Mouse (Mus musculus) common myeloid progenitor, adult 5-6 weeks (primary cell): ENCODE results near the gene Gpr37. TPM values are rescaled to one million over a fixed set of nuclear protein-coding genes. Genes with fewer than 3 reads are reported as not detected.

Experiments used
- ATAC-seq: replicated peaks from 2 replicates; pipeline ENCODE4 v1.8.0; 2016; ENCODE audit warnings: low read depth, mild to moderate bottlenecking, moderate TSS enrichment, inconsistent platforms; ENCODE audit not compliant: poor library complexity, severe bottlenecking
- total RNA-seq: library from RNA; stranded (forward); fragments of 200-1000, 187-1606 nt; gene quantifications from 2 replicates; pipeline ENCODE4 v1.2.3, GENCODE M21; 2017

Gpr37 gene
- total RNA-seq: not detected in 2 replicates

DNA sequence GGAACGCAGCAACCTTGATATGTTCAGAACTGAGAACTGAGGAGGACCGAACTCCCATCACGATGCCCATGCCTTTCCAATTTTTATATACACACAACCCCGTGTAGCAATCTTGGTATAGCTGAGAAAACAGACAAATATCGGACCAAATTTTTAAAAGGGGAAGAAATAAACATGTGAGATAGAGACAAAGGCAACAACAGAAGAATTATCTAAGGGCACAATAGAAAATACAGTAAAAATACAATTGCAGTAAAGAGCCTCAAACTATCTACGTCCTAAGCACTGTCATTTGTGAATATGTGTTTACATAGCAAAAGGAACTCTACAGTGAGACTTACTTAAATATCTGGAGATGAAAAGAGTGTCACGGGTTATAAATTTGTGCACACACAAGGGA is at the start of gene Gpr37:
Gpr37 (minus strand) TSS at position 101 of the 400 bp plus-strand sequence.
- ATAC-seq: no peak

GRCm38 (mm10) chr6:25736533-25736932 is 46.0 kb upstream of the Gpr37 start:
- ATAC-seq: no peak

- ATAC-seq: no peak
Observed at GRCm38 (mm10) chr6:25726560-25726959, 36.0 kb upstream of the Gpr37 start.

- ATAC-seq: no peak
Observed at GRCm38 (mm10) chr6:25710601-25711000, 20.1 kb upstream of the Gpr37 start.

DNA sequence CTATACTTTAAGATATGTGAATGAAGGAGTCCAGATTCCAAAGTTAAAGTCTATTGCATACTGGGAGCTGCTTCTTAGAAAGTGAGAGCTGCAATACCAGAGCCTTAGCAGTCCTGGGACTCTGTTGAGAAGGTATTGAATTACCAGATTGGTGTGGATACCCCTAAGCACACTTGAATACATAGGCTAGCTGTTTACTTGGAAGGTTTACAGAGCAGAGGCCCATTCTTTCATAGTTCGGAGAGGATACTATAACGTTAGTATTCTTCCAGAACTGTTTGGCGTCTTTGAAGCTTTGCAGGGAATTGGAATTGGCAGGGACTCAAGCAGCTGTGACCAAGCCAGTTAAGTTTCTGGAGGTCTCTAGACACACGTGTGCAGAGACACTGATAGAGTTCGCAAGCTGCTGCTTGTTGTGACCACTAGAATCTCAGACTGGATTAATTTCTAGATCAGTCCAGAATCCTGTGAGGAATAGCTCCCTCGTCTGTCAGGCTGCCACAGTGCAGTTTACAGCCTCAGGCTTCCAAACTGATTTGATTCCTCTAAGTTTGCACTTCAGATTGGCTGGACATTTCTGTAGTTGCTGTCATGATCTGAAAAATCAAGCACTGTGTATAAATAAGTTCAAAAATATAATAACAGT is 18.8 kb upstream of the Gpr37 start:
- no peak for ATAC-seq

- no peak for ATAC-seq
Observed at GRCm38 (mm10) chr6:25699956-25700355, 9.4 kb upstream of the Gpr37 start.

DNA sequence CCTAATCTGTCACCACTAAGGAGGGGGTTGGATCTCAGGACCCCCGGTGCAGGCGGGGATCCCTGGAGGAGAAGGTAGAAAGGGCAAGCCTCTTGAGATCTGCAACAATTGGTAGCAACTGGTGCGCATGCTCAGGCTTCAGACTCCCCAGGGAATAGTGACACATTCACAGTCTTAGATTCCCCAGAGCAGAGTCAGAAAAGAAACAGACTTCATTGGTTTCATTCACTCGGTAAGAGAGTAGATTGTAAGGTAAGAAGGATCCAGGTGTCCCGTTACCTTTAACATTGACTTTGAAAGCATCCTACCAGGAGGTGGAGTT is 284 bp downstream of the Gpr37 start:
- ATAC-seq: no peak

DNA sequence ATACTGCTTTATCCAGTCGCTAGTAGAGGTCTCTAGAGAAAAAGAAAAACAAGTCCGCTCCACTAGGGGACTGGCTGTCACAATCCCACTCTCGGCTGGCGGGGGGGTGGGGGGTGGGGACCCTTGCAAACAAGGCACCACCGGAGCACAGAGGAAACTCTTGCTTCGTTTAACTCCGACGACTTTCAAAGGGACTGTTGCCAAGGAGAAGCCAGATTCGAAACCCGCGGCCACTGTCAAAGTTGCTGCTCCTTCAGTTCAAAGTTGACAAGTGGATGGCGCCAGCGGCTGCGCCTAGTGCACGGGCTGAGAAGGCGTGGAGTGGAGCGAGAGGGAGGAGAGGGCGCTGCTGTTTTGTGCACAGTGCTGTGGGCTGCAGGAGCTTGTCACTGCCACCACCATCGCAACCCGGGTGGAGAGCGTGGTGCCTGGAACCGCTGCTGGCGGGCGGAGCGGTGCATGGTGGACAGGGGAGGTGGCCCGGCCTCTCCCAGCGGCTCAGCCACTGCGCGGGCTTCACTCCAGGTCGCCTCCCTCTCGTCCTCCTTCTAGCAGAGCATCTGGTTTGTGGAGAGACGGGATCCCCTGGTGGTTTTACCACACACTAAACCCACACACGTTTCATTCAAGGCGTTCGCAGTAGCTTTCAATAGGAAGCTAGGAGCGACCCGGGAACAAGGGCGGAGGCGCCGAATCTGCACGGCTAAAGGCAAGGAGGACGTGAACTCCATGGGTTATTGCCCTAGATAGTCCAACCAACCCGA is 827 bp downstream of the Gpr37 start:
- peak; percentile 36 for ATAC-seq

DNA sequence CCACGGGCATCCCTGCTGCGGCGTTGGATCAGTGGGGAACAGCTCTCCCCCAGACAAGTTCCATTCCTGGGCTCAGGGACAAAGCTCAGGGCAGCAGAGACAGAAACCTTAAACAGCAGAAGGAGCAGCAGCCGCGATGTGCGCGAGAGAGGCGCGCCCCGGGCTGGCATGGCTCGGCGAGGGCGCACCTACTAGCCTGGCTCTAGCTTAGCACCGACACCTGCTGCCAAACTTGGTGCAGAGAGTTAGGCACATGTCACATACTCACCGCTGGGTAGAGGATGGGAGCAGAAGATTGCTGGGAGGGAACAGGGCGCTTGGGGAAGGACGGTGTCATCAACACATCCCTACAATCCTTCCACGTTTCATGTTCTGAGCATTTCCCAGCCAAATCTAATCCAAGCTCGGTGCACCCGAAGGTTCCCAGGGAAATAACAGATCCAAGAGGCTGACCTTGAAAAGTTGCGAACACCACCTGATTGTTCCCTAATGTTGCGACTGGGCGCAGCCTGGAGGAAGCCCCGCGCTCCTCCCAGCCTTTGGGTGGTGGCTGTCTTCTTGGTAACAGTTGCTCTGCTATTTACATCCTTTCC is 1.5 kb downstream of the Gpr37 start:
- ATAC-seq: 0 out of 2 replicates have a peak, but pooled peaks have one; percentile 47

GRCm38 (mm10) chr6:25686760-25687200 is 3.7 kb downstream of the Gpr37 start:
- ATAC-seq: no peak

DNA sequence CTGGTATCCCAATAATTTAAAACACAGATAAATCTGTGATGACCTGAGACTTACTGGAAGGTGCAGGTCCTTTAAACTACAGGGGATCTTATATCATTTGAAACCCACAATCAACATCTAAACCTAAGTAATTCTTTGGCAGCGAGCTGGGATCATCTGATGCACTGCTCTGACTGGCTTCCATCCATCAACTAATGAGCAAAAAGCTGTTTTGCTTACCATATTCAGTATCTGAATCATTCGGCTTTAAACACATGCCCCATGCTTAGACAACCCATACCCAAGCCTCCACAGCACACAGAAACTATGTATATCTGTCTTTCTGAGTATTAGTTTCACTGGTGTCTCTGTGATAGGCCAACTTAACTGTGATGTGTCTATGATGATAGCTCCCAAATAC is 6.1 kb downstream of the Gpr37 start:
- ATAC-seq: no peak

- ATAC-seq: no peak
Observed at GRCm38 (mm10) chr6:25675111-25675510, 15.4 kb downstream of the Gpr37 start.

DNA sequence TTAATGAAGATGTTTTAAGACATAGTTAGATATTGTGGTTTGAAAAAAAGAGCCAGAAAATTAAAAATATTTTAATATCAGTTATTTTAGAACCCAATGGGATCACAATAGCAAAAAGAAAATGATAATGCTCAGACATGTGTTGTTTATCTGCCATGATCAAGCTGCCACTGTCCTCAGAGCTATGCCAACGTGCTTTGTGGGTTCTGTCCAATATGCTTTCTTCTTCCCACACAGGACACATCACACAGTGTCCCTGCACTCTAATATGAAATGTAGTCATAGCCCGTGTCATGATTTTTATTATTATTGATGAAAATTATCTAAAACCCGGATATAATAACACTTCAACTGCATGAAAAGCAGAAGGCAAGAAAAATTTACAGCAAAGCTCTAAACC is 16.7 kb downstream of the Gpr37 start:
- ATAC-seq: no peak

DNA sequence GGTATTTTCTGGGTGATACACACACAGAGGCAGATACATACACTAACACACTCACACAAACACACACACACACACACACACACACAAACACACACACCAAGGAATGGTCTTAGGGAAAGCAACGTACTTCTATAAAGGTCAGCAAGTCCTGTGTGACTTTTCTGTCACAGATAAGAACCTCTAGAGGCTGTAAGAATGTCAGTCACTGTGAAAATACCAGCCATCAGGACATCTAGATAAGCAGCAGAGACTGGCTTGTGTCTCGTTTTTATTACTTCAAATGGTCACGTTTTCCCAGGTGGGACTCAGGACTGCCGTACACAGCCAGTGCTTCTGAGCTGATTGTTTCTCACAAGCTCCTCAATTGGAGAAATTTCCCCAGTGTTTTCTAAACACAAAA is 20.4 kb downstream of the Gpr37 start:
- no peak for ATAC-seq

DNA sequence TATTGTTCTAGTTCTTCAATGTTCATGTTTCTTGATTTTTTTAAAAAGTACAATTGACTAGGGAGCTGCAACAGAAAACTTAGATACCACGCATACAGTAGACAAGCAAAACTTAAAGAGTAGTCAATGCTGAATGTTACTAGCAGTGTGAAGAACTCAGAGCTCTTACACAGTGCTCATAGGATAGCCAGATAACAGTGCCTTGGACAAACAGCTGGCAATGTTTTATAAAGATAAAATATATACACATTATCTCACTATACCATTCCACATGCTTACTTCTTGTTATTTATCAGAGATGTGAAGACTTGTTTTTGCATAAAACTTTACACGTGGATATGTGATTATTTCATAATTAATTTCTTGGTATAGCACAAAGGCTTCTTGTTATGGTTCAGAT is 26.6 kb downstream of the Gpr37 start:
- ATAC-seq: no peak

- no peak for ATAC-seq
Observed at GRCm38 (mm10) chr6:25659924-25660675, 30.4 kb downstream of the Gpr37 start.

Other genes starting within 250 kb of the Gpr37 start
- 42.8 and 55.2 TPM in 2 replicates for gene Pot1a, start 118.5 kb upstream of the Gpr37 start, total RNA-seq